Mouse (Mus musculus): ENCODE data around the gene Bloc1s2. TPM values are rescaled to one million over a fixed set of nuclear protein-coding genes. Genes with fewer than 3 reads are reported as not detected.

Bloc1s2 gene
- total RNA-seq, 1 experiment from 2014 or later: 110 TPM

Other genes with a start within 250 kb of the Bloc1s2 start
- 8.7 to 12.2 TPM (median 9.3 TPM) in 3 replicates for gene Dnmbp, start 206.3 kb downstream of the Bloc1s2 start, total RNA-seq (2017)
- gene Cpn1, start 159.9 kb downstream of the Bloc1s2 start, total RNA-seq (2017): 1.2 TPM in 1 of 3 replicates, not detected in the others
- gene Cyp2c23, start 117.2 kb downstream of the Bloc1s2 start, total RNA-seq (2017): not detected in 3 replicates
- 25.4 to 41.4 TPM (median 25.8 TPM) in 3 replicates for gene Erlin1, start 76.7 kb downstream of the Bloc1s2 start, total RNA-seq (2017)
- 156 to 180 TPM (median 161 TPM) in 3 replicates for gene Chuk, start 39.0 kb downstream of the Bloc1s2 start, total RNA-seq (2017)
- 9.8 to 16.1 TPM (median 13.7 TPM) in 3 replicates for gene Cwf19l1, start 10.6 kb downstream of the Bloc1s2 start, total RNA-seq (2017)
- gene Pkd2l1, start 46.0 kb upstream of the Bloc1s2 start, total RNA-seq (2017): not detected in 3 replicates
- gene Scd3, start 56.8 kb upstream of the Bloc1s2 start, total RNA-seq (2017): not detected in 3 replicates
- gene Scd2, start 147.2 kb upstream of the Bloc1s2 start, total RNA-seq (2017): 38.6 to 52.6 TPM (median 50.7 TPM) in 3 replicates
- 1.7 TPM in 1 of 3 replicates, not detected in the others for gene Scd4, start 186.6 kb upstream of the Bloc1s2 start, total RNA-seq (2017)

All from monocyte, adult 5-6 weeks (primary cell).